Mouse (Mus musculus): Measurements from ENCODE around the gene Actr1a. TPM values are rescaled to one million over a fixed set of nuclear protein-coding genes. Genes with fewer than 3 reads are reported as not detected.

Actr1a gene
- total RNA-seq, 2 experiments from 2014 or later: 122 to 124 TPM

DNA sequence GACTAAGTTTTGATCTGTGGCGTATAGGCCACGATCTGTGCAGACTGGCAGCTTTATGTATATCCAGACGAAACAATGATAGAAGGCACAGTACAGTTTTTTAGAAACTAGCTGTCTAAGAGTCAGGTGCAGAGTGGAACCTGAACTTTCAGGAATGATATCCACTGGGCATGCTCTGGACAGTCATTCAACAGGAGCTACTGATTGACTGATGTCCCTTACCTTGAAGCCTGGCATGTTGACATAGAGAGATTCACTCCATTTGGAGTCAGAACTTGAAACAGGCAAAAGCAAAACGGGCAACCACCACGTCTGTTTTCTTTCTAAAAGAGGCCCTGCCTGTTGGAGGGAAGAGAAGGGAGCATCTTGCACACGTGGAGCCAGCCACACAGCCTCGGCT, 5.0 kb upstream of the Actr1a start:
- intact Hi-C loops (cut with DNase I): loop anchor here (1.0 kb wide), 1 partner anchor 44 kb away; no protein-coding TSS in a partner anchor
- DNase-seq: no peak

DNA sequence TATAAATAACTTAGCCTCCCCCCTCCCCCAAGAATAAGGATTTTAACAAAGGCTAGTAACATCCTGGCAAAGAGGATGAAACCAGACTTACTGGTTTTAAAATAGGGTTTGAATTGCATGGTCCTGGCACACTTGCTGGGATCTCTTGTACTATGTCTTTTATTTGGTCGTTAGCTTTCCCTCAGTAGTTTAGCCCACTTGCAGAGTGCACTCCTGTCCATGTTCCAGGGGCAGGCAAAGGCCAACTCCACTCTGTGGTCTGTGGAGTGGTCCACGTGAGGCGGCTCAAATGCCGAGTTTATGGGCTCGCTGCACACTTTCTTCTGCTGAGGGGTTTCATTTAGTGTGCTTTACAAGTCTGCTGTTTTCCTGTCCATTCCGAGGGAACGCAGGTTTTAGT, 4.3 kb upstream of the Actr1a start:
- DNase-seq: no peak
- intact Hi-C loops (cut with DNase I): loop anchor here (1.0 kb wide), 1 partner anchor 44 kb away; no protein-coding TSS in a partner anchor

DNA sequence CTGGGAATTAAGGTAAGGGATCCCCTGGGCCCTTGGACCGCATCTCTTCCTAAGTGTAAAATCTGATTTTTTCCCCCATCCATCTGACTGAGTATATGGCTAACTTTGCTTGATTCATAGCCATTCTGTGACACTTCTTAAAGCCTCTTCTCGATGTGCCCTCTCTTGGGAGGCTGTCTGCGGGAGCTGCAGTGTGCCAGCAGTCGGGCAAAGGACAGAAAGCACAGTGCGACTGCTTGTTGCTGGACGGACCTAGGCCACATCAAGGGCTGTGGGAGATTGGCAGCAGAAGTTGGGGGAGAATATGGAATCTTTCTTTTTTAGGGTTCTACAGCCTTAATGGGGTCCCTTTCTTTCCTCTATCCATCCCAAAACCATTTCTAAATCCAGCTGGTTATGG, 3.8 kb upstream of the Actr1a start:
- DNase-seq: no peak
- intact Hi-C loops (cut with DNase I): no loop called here

DNA sequence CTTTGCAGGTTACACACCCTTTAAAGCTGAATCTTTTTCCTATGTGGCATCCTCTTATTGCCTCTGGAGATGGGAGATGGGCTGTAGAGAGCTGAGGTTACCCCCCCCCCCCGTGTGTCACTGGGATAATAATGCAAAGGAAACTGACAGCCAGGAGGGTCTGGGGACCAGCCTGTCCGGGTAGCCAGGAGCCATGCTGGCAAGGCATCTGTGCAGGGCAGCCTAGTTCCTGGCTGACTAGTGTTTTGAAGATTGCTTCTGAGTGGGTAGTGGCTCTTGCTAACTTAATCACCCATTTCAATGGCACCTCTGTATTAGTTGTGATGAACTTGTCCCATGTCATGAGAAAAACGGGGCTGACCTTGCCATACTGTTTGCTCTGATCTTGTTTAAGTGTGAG, 2.9 kb upstream of the Actr1a start:
- intact Hi-C loops (cut with DNase I): no loop called here
- no peak for DNase-seq

DNA sequence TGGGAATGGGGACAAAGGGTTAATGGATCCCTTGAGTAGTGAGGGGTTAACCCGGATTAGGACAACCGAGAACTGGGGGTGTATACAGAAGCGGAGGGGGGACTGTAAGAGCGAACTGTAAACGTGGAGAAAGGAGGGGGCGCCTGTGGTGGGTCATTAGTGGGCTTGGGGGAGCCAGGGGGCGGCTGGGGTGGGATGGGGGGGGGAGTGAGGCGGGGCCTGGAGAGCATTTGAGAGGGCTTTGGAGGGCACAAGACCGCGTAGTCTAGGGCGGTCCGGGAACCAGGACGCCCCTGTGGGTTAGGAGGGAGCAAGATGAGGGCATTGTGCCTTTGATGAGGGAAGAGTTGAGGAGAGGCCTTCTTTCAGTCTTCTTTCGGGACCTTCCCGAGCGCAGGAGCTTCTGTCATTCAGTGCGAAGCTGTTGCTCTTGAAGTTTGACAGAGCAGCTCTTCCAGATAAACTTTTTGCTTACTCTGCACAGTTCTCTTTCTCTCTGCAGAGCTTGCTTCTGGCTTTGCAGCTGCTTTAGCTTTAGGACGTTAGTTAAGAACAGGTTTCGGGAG, 2.0 kb upstream of the Actr1a start:
- intact Hi-C loops (cut with DNase I): loop anchor here (2.0 kb wide), 1 partner anchor 105 kb away; no protein-coding TSS in a partner anchor
- DNase-seq: peak; percentile 33 to 35

DNA sequence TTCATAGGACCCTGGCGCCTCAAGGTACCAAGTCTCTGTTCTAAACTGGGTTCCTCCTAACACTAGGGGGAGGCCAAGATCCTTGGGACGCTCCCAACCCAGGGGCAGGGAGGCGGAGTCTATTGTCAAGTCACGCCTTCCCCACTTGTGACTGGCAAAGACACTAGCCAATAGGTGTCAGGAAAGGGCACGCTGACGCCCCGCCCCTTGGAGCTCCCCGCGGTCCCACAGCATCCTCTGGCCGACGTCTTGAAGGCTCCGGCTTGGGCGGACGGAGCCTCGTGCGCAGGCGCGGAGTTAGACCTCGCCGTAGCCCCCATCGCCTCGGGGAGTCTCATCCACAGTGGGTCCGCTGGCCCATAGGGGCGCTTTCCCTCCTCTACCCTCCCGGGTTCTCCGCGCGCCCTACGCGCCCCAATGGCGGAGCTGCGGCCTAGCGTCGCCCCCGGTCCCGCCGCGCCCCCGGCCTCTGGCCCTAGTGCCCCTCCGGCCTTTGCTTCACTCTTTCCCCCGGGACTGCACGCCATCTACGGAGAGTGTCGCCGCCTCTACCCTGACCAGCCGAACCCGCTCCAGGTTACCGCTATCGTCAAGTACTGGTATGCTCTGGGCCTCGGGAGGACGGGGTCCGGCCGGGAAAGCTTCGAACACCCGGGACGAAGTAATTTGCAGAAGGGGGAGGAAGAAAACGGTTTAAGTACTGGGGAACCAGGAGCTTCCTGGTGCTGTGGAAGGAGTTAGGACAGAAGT, 1.3 kb upstream of the Actr1a start, which contains the start of gene Sufu:
Gene Sufu, plus strand, starts transcription at position 211 of the 750 bp plus-strand sequence.
- intact Hi-C loops (cut with DNase I): loop anchor here (1.0 to 2.0 kb wide), 2 partner anchors 47 to 106 kb away; no protein-coding TSS in a partner anchor
- peak; percentile 99 for DNase-seq

DNA sequence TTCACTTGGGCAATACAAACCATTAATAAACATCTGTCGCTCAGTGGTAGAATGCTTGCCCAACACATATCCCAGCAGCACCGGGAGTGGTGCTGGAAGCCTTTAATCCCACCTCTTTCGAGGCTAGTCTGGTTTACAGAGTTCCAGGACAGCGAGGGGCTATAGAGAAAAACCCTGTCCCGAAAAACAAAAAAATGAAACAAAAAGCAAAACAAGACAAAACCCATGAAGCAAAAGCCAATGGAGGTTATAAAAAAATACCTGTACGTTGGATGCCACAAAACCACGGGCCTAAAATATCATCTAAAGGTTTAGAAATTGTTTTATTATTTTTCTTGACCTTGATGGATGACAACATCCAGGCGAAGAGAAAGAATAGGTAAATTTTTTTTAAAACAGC, 561 bp upstream of the Actr1a start:
- intact Hi-C loops (cut with DNase I): loop anchor here (1.0 to 2.0 kb wide), 2 partner anchors 48 to 107 kb away; no protein-coding TSS in a partner anchor

DNA sequence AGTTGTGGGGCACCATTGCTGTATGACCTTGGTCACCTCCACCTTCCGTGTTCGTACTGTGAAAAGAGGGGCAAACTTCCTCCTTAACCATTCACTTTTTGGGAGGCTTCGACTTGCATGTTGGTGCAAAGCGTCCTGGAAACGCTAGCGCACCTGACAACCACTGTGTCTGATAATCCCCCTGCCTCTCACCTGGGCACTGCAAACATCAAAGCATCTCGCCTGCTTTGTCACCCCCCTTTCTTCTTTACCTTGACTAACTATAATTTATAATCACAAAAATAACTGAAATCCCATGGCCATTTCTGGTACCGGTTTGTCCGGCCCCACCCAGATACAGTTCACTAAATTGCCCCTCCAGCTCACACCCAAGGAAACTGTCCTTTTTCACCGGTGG, 838 bp downstream of the Actr1a start:
- intact Hi-C loops (cut with DNase I): loop anchor here (2.0 kb wide), 1 partner anchor 24 kb away; no protein-coding TSS in a partner anchor
- no peak for DNase-seq

More for the DNA sequence above, 561 bp upstream of the Actr1a start:
- no peak for DNase-seq

DNA sequence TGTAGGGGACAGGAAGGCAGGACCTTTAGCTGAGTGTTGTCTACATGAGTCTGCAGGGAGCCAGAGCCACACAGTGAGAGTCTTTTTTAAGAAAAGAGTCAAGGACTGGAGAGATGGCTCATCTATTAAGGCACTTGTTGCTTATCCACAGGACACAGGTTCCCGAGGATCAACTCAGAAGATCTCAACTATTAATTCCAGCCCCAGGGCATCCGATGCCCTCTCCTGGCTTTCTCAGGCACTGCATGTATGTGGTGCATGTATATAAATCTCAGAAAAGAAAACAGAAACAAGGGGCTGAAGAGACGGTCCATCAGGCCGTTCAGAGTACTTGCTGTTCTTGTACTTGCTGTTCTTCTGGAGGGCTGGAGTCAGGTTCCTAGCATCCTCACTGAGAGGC, 3.5 kb downstream of the Actr1a start:
- DNase-seq: peak in 1 of 2 experiments; percentile 52
- intact Hi-C loops (cut with DNase I): no loop called here

DNA sequence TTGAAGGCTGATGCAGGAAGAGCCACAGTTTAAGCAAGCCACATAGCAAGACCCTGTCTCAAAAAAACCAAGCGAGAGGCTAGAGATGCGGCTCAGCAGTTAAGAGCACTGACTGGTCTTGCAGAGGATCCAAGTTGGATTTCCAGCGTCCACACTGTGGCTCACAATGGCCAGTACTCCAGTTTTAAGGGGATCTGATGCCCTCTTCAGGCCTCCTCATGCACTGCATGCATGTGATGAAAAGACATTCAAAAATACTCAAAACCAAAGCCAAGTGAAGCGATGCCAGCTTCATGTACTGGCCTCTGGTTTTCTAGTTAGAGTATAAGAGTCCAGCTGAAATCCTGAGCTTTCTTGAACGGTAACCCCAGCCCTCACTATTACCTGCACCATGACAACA, 5.7 kb downstream of the Actr1a start:
- DNase-seq: peak in 1 of 2 experiments; percentile 33
- intact Hi-C loops (cut with DNase I): no loop called here

DNA sequence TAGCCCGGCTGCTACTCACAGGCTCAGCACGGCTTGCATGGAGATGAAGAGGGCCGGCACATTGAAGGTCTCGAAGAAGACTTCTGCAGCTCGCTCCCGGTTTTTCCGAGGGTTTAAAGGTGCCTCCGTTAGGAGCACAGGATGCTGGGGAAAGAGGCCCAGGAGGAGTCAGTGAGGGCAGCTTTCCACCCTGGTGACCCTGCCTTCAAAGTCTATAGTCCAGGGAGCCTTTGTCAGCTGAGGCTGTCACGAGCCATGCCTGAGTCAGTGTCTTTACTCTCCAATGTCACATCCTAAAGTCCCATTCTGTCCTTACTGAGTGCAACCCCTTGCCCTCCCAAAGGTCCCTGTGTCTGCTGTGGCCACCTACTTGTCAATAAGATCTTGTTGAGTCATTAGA, 13.3 kb downstream of the Actr1a start:
- DNase-seq: no peak
- intact Hi-C loops (cut with DNase I): no loop called here

DNA sequence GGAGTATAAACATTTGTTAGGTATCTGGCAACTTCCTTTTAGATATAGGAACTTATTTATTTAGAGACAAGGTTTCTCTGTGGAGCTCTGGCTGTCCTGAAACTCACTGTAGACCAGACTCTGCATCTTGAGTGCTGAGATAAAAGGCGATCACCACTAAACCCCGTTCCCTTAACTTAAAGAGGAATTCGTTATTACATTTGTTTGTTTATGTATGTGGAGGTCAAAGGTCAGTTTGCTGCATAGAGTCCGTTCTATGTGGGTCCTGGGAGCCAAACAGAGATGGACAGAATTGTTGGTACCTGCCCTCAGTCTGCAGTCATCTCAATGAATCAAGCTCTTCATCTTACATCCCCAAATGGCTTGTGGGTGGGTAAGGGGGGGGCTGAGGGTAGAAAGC, 19.7 kb downstream of the Actr1a start:
- intact Hi-C loops (cut with DNase I): no loop called here
- DNase-seq: no peak

DNA sequence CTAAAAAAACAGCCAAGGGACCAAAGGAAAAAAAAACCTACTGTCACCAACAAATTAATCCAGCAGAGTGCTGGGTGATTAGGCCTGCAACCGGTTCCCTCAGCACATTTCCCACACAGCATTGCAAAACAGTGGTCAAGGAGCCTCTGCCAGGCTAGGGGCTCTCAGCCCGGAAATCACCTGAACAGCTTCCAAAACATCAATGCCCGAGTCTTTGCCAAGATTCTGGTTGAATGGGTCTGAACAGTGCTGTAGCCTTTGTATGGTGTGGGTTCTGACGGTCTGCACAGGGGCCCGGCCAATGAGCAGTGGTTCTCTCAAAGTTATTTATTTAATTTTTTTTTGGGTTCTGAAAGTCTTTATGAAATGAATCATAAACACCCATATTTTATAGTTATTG, 20.1 kb downstream of the Actr1a start:
- DNase-seq: peak in 1 of 2 experiments; percentile 29
- intact Hi-C loops (cut with DNase I): no loop called here

DNA sequence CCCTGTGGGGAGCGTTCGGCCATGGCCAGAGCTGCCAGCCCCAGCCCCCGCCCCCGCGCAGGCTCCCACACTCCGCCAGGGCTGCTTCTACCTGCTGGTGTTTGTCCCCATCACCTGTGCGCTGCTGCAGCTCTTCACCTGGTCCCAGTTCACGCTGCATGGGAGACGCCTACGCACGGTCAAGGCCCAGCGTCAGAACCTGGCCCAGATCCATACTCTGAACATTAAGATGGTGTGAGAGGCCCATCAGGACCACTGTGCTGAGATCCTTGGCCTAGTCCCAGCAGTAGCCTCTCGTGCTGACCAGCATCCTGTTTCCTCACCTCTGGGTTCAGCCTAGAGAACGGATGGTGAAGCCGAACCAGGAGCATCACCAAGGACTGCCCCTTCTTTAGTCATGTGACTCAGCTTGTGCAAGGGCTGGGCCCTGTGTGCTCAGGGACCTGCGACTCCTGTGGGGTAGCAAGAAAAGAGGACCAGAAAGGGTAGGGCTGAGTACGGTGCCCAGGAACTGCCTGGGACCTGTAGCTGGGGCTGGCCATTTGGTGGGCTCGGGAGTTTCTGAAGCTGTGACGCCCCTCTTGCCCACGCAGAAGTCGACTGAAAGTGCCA, 21.0 kb downstream of the Actr1a start:
- peak in 1 of 2 experiments; percentile 17 for DNase-seq
- intact Hi-C loops (cut with DNase I): no loop called here

DNA sequence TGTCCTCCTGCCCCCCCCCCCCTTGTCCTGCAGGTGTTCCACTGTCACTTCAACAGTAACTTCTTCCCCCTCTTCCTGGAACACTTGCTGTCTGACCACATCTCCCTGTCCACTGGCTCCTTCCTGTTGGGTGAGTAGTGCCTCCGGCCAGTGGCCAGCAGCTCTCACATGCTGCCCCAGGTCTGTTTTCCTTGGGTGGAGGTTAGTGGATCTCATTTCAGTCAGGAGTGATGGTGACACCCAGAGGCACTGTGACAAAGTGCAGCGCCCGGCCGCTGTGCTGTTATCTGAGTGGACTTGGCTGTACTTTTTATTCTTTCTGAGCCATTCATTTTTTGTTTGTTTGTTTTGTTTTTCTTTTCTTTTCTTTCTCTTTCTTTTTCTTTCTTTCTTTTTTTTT, 26.3 kb downstream of the Actr1a start:
- peak; percentile 79 to 83 for DNase-seq
- intact Hi-C loops (cut with DNase I): loop anchor here (1.0 to 5.0 kb wide), 2 partner anchors 31 to 67 kb away; partner anchors contain the start of genes Cuedc2 and Nfkb2

DNA sequence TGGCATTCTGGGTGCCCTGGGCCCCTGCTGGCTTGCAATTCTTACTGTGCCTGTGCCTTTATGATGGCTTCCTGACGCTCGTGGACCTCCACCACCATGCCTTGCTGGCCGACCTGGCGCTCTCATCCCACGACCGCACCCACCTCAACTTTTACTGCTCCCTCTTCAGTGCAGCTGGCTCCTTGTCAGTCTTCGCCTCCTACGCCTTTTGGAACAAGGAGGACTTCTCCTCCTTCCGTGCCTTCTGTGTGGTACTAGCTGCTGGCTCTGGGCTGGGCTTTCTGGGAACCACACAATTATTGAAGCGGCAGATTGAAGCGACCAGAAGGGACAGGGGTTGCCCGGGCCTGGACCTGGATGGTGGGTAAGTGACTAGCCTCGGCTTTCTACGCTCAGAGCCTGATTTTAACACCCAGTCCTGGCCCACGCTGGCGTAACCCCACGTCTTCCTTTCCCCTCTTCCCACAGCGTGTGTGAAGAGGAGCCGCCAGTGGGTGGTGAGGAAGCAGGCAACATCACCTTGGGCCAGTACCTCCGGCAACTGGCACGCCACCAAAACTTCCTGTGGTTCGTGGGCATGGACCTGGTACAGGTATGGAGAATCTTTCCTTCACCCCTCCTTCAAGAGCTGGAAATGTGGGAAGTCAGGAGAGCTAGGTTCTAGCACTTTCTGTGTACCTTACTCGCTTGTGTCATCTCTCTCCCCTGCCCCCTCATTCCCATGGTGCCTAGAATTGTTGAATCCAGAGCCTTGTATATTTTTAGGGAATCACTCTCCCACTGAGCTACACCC, 27.6 kb downstream of the Actr1a start:
- intact Hi-C loops (cut with DNase I): loop anchor here (5.0 kb wide), 1 partner anchor 66 kb away; the partner anchor contains the start of gene Nfkb2
- no peak for DNase-seq

DNA sequence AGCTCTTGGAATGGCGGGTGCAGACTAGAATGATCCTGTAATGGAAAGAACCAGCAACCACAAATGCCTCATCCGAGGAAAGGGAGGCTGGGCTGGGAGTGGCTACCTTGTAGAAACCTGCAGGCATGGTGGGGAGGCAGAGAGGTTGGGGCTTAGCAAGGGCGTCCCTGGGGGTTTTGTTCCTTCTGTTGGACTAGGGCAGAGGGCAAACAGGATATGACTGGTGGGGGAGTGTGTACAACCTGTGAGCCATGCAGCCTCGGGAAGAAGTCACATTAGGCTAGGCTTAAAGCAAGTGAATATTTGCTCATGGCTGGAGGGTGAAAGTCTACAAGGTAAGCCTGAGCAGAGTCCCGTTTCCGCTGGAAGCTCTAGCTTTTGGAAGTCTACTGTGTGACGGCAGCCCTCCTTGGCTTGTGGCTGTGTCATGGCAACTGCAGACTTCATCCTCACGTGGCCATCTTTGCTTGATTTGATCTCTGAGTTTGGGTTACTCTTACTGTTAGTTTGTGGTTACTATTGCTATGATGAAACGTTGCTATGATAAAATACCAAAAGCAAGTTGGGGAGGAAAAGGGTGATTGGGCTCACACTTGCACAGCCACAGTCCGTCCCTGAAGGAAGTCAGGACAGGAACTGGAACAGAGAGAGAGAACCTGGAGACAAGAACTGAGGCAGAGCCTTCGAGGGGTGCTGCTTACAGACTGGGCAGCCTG, 32.1 kb downstream of the Actr1a start:
- intact Hi-C loops (cut with DNase I): no loop called here
- no peak for DNase-seq

DNA sequence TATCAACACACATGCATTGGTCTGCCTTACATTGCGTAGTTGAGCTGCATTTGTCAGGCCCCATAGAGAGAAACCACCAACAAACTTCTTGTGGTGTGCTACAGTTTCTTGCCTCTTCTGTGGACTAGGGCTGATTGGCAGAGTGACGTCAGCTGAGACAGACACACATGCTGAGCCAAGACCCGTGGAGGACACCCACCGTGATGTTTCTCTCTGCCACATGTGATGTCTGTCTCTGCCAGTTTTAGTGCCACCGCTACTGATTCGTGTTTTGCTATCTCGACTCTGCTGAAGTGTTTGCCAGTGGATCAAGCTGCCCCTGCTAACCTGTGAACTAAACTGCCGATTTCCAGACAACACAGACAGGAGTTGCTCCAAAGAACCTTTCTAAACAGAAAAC, 33.4 kb downstream of the Actr1a start:
- no peak for DNase-seq
- intact Hi-C loops (cut with DNase I): no loop called here

DNA sequence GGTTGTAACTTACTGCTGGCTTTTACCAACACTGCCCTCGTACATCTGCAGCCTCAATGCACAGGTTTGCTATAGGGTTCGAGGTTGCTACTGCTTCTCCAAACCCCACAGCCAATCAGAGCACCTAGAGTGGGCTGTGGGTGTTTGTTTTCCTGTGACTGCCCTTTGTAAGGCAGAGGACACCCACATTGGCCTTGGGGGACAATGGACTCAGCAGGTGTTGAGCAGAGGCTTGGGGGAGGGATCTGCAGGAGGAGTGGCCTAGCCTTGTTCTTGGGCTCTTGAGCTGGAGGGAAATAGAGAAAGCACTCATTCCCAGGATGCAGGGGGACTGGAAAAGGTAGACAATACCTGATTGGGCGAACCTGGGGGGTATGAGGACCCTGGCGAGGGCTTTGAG, 37.2 kb downstream of the Actr1a start:
- intact Hi-C loops (cut with DNase I): no loop called here
- DNase-seq: no peak

All from heart, postnatal 10 days (tissue).